Mouse (Mus musculus) retina, adult 2 months (tissue): ENCODE data around the gene Gsk3a.
"Not testable (repeated sequence)": the region's sequence is repeated elsewhere in the genome, so short reads cannot be mapped to it uniquely, and the experiment has no call there.

Experiments
- DNase-seq: peaks from one replicate; pipeline ENCODE4 v3.0.0-alpha.2; 2012; ENCODE audit warnings: low read depth, low spot score

Gene Gsk3a

GRCm38 (mm10) chr7:25273259-25274241 is 35.9 kb upstream of the Gsk3a start:
- no peak for DNase-seq

- no peak for DNase-seq
These were observed 35.0 kb upstream of the Gsk3a start for GRCm38 (mm10) chr7:25272445-25273258.

- no peak for DNase-seq
These were observed 34.2 kb upstream of the Gsk3a start for GRCm38 (mm10) chr7:25271651-25272444.

GRCm38 (mm10) chr7:25270652-25271633 is 33.3 kb upstream of the Gsk3a start:
- DNase-seq: no peak

- DNase-seq: no peak
These were observed 32.1 kb upstream of the Gsk3a start for GRCm38 (mm10) chr7:25269545-25270271.

- DNase-seq: no peak
These were observed 31.4 kb upstream of the Gsk3a start for GRCm38 (mm10) chr7:25269029-25269428.

- DNase-seq: no peak
These were observed 30.9 kb upstream of the Gsk3a start for GRCm38 (mm10) chr7:25268588-25268987.

GRCm38 (mm10) chr7:25267751-25268463 is 30.3 kb upstream of the Gsk3a start:
- peak; percentile 100 for DNase-seq

- peak; percentile 84 for DNase-seq
These were observed 29.7 kb upstream of the Gsk3a start, which contains the start of gene Cic for GRCm38 (mm10) chr7:25267301-25267750. Gene Cic (plus strand): TSS chr7:25267704.

- DNase-seq: no peak
These were observed 28.7 kb upstream of the Gsk3a start for GRCm38 (mm10) chr7:25266180-25266962.

GRCm38 (mm10) chr7:25265743-25266142 is 28.1 kb upstream of the Gsk3a start:
- not testable (repeated sequence) for DNase-seq

- DNase-seq: no peak
These were observed 26.6 kb upstream of the Gsk3a start for GRCm38 (mm10) chr7:25263968-25264870.

- DNase-seq: no peak
These were observed 24.2 kb upstream of the Gsk3a start for GRCm38 (mm10) chr7:25261896-25262295.

GRCm38 (mm10) chr7:25251822-25252221 is 14.2 kb upstream of the Gsk3a start:
- no peak for DNase-seq

GRCm38 (mm10) chr7:25251071-25251791 is 13.6 kb upstream of the Gsk3a start:
- DNase-seq: no peak
